Mouse (Mus musculus): ENCODE data around the gene Krt78.
A peak's percentile ranks its signal among the peaks of the same experiment; 100 is the strongest.

The Krt78 gene

GRCm38 (mm10) chr15:101976641-101977040 is 22.6 kb upstream of the Krt78 start:
- H3K9me3 ChIP-seq (ENCODE audit: low read length) = no peaks in the 10 kb centered on the region
- peak overlapping the region; percentile 68 for H3K4me3 ChIP-seq (replicated peaks; ENCODE audit: low read length)
- peaks cover 49% of the 10 kb centered on the region for H3K4me1 ChIP-seq (replicated peaks; ENCODE audit: low read depth, low read length)
- TF ChIP-seq NANOG (IDR thresholded peaks at IDR 0.05; ENCODE audit: borderline replicate concordance, low read length) (no peak), CTCF (conservative IDR thresholded peaks at IDR 0.05; ENCODE audit: low read length) (no peak), POU5F1 (IDR thresholded peaks at IDR 0.05; ENCODE audit: borderline replicate concordance, low read length) (no peak)
- H3K36me3 ChIP-seq (ENCODE audit: insufficient read depth, low read length) = no peaks in the 10 kb centered on the region
- peaks cover 58% of the 10 kb centered on the region for H3K27me3 ChIP-seq (ENCODE audit: insufficient read depth, low read length)

GRCm38 (mm10) chr15:101976023-101976422 is 21.9 kb upstream of the Krt78 start:
- peaks cover 64% of the 10 kb centered on the region for H3K27me3 ChIP-seq (ENCODE audit: insufficient read depth, low read length)
- no peaks in the 10 kb centered on the region for H3K9me3 ChIP-seq (ENCODE audit: low read length)
- no peaks in the 10 kb centered on the region for H3K36me3 ChIP-seq (ENCODE audit: insufficient read depth, low read length)
- peak overlapping the region; percentile 48 for H3K4me3 ChIP-seq (replicated peaks; ENCODE audit: low read length)
- TF ChIP-seq CTCF (conservative IDR thresholded peaks at IDR 0.05; ENCODE audit: low read length) = no peak
- no peak for TF ChIP-seq POU5F1 (IDR thresholded peaks at IDR 0.05; ENCODE audit: borderline replicate concordance, low read length)
- peaks cover 49% of the 10 kb centered on the region for H3K4me1 ChIP-seq (replicated peaks; ENCODE audit: low read depth, low read length)

GRCm38 (mm10) chr15:101974083-101974845 is 20.2 kb upstream of the Krt78 start:
- no peak for TF ChIP-seq NANOG (IDR thresholded peaks at IDR 0.05; ENCODE audit: borderline replicate concordance, low read length)
- no peak for TF ChIP-seq POU5F1 (IDR thresholded peaks at IDR 0.05; ENCODE audit: borderline replicate concordance, low read length)
- TF ChIP-seq CTCF (conservative IDR thresholded peaks at IDR 0.05; ENCODE audit: low read length) = no peak
- Histone ChIP-seq H3K27me3 (ENCODE audit: insufficient read depth, low read length) (peaks cover 67% of the 10 kb centered on the region), H3K36me3 (ENCODE audit: insufficient read depth, low read length) (no peaks in the 10 kb centered on the region), H3K4me3 (replicated peaks; ENCODE audit: low read length) (0 out of 2 replicates have a peak overlapping the region, but pooled peaks have one; percentile 11), H3K9me3 (ENCODE audit: low read length) (no peaks in the 10 kb centered on the region), H3K4me1 (replicated peaks; ENCODE audit: low read depth, low read length) (peaks cover 49% of the 10 kb centered on the region)

GRCm38 (mm10) chr15:101973414-101974077 is 19.5 kb upstream of the Krt78 start:
- peaks cover 63% of the 10 kb centered on the region for H3K27me3 ChIP-seq (ENCODE audit: insufficient read depth, low read length)
- no peaks in the 10 kb centered on the region for H3K36me3 ChIP-seq (ENCODE audit: insufficient read depth, low read length)
- TF ChIP-seq CTCF (conservative IDR thresholded peaks at IDR 0.05; ENCODE audit: low read length) (peak; percentile 95), POU5F1 (IDR thresholded peaks at IDR 0.05; ENCODE audit: borderline replicate concordance, low read length) (no peak)
- H3K4me1 ChIP-seq (replicated peaks; ENCODE audit: low read depth, low read length) = peaks cover 49% of the 10 kb centered on the region
- no peaks in the 10 kb centered on the region for H3K9me3 ChIP-seq (ENCODE audit: low read length)
- 0 out of 2 replicates have a peak overlapping the region, but pooled peaks have one; percentile 11 for H3K4me3 ChIP-seq (replicated peaks; ENCODE audit: low read length)

- H3K9me3 ChIP-seq (ENCODE audit: low read length) = no peaks in the 10 kb centered on the region
- peaks cover 35% of the 10 kb centered on the region for H3K27me3 ChIP-seq (ENCODE audit: insufficient read depth, low read length)
- no peaks in the 10 kb centered on the region for H3K36me3 ChIP-seq (ENCODE audit: insufficient read depth, low read length)
- H3K4me1 ChIP-seq (replicated peaks; ENCODE audit: low read depth, low read length) = peaks cover 23% of the 10 kb centered on the region
- H3K4me3 ChIP-seq (replicated peaks; ENCODE audit: low read length) = no peak overlapping the region
- TF ChIP-seq CTCF (conservative IDR thresholded peaks at IDR 0.05; ENCODE audit: low read length) (peak; percentile 79), POU5F1 (IDR thresholded peaks at IDR 0.05; ENCODE audit: borderline replicate concordance, low read length) (no peak), NANOG (IDR thresholded peaks at IDR 0.05; ENCODE audit: borderline replicate concordance, low read length) (no peak)
Observed at GRCm38 (mm10) chr15:101970536-101970935, 16.4 kb upstream of the Krt78 start.

- Histone ChIP-seq H3K27me3 (ENCODE audit: insufficient read depth, low read length) (peaks cover 14% of the 10 kb centered on the region), H3K4me3 (replicated peaks; ENCODE audit: low read length) (no peak overlapping the region), H3K9me3 (ENCODE audit: low read length) (peaks cover 6% of the 10 kb centered on the region), H3K4me1 (replicated peaks; ENCODE audit: low read depth, low read length) (no peaks in the 10 kb centered on the region), H3K36me3 (ENCODE audit: insufficient read depth, low read length) (no peaks in the 10 kb centered on the region)
- no peak for TF ChIP-seq CTCF (conservative IDR thresholded peaks at IDR 0.05; ENCODE audit: low read length)
- no peak for TF ChIP-seq NANOG (IDR thresholded peaks at IDR 0.05; ENCODE audit: borderline replicate concordance, low read length)
- no peak for TF ChIP-seq POU5F1 (IDR thresholded peaks at IDR 0.05; ENCODE audit: borderline replicate concordance, low read length)
Observed at GRCm38 (mm10) chr15:101966808-101967207, 12.7 kb upstream of the Krt78 start.

- Histone ChIP-seq H3K27me3 (ENCODE audit: insufficient read depth, low read length) (peaks cover 18% of the 10 kb centered on the region), H3K9me3 (ENCODE audit: low read length) (peaks cover 6% of the 10 kb centered on the region), H3K36me3 (ENCODE audit: insufficient read depth, low read length) (no peaks in the 10 kb centered on the region), H3K4me3 (replicated peaks; ENCODE audit: low read length) (no peak overlapping the region), H3K4me1 (replicated peaks; ENCODE audit: low read depth, low read length) (no peaks in the 10 kb centered on the region)
- TF ChIP-seq POU5F1 (IDR thresholded peaks at IDR 0.05; ENCODE audit: borderline replicate concordance, low read length) = no peak
- TF ChIP-seq NANOG (IDR thresholded peaks at IDR 0.05; ENCODE audit: borderline replicate concordance, low read length) = no peak
- no peak for TF ChIP-seq CTCF (conservative IDR thresholded peaks at IDR 0.05; ENCODE audit: low read length)
Observed at GRCm38 (mm10) chr15:101958891-101959290, 4.8 kb upstream of the Krt78 start.

- Histone ChIP-seq H3K36me3 (ENCODE audit: insufficient read depth, low read length) (no peaks in the 10 kb centered on the region), H3K9me3 (ENCODE audit: low read length) (no peaks in the 10 kb centered on the region), H3K4me1 (replicated peaks; ENCODE audit: low read depth, low read length) (no peaks in the 10 kb centered on the region), H3K27me3 (ENCODE audit: insufficient read depth, low read length) (peaks cover 23% of the 10 kb centered on the region), H3K4me3 (replicated peaks; ENCODE audit: low read length) (no peak overlapping the region)
- TF ChIP-seq CTCF (conservative IDR thresholded peaks at IDR 0.05; ENCODE audit: low read length) (no peak), POU5F1 (IDR thresholded peaks at IDR 0.05; ENCODE audit: borderline replicate concordance, low read length) (no peak), NANOG (IDR thresholded peaks at IDR 0.05; ENCODE audit: borderline replicate concordance, low read length) (no peak)
Observed at GRCm38 (mm10) chr15:101952733-101953474, 1.2 kb downstream of the Krt78 start.

Measured in E14TG2a.4 (cell line).